Mouse (Mus musculus): ENCODE measurements around the gene Slc20a1.

DNA sequence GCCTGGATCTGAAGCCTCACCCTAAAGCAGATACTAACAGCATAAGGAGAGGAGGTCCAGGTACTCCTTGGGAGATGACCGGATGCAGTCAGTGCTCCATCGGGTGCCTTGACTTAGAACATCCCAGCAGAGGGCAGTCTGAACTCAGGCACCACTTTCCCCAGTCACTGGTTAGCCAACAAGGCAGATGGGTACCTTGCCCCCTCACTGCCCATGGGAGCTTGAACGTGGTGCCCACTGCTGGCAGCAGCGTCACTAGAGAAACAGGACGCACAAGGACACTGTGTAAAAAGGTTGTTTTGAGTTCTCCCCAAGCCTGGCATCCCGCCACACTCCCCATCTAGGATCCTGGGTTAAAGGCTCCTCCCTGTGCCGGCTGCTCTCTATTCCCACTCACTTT lies 24.1 kb upstream of the Slc20a1 start:
- TF ChIP-seq CTCF (conservative IDR thresholded peaks at IDR 0.05; ENCODE audit: insufficient read depth, insufficient read length, low read depth, low read length) = peak; percentile 94
- TF ChIP-seq POLR2A (IDR thresholded peaks at IDR 0.05; ENCODE audit: low read depth, low read length) = no peak

Data from kidney, adult 2 months (tissue).